Mouse (Mus musculus) midbrain, embryonic 14.5 days (tissue): Measurements from ENCODE around the gene Dnm2. TPM values are rescaled to one million over a fixed set of nuclear protein-coding genes. Genes with fewer than 3 reads are reported as not detected.

Experiments used
- ATAC-seq: fragments of 200-750 bp; cut with Nextera tagmentation; 2 replicates; pipeline ENCODE4 v1.8.0; 2017; ENCODE audit warnings: moderate number of reproducible peaks, moderate library complexity; ENCODE audit not compliant: low FRiP score, low TSS enrichment
- DNase-seq: peaks from one replicate; pipeline ENCODE4 v3.0.0-alpha.2; 2015
- H3K27ac ChIP-seq: fragments of 300-500 bp; sonication (generic); replicated peaks from 2 replicates; pipeline ENCODE4 v1.5.1; 2014; ENCODE audit warnings: mild to moderate bottlenecking, low read depth, low read length, moderate library complexity
- H3K27me3 ChIP-seq: fragments of 300-500 bp; sonication (generic); 2 replicates; pipeline ENCODE4 v1.6.1; 2014; ENCODE audit warnings: low read length, control low read depth, mixed read lengths; ENCODE audit not compliant: control insufficient read depth, insufficient read depth
- H3K36me3 ChIP-seq: fragments of 300-500 bp; sonication (generic); 2 replicates; pipeline ENCODE4 v1.6.1; 2014; ENCODE audit warnings: low read length, control low read depth; ENCODE audit not compliant: control insufficient read depth, insufficient read depth
- H3K4me1 ChIP-seq: fragments of 300-500 bp; sonication (generic); 2 replicates; pipeline ENCODE4 v1.6.1; 2014; ENCODE audit warnings: mild to moderate bottlenecking, antibody characterized with exemption, low read length, control low read depth; ENCODE audit not compliant: control insufficient read depth, insufficient read depth
- H3K4me2 ChIP-seq: fragments of 300-500 bp; sonication (generic); 2 replicates; pipeline ENCODE4 v1.6.1; 2014; ENCODE audit warnings: mild to moderate bottlenecking, low read length, moderate library complexity
- H3K4me3 ChIP-seq: fragments of 300-500 bp; sonication (generic); replicated peaks from 2 replicates; pipeline ENCODE4 v1.5.1; 2014; ENCODE audit warnings: low read depth, low read length
- H3K9ac ChIP-seq: fragments of 300-500 bp; sonication (generic); replicated peaks from 2 replicates; pipeline ENCODE4 v1.6.1; 2014; ENCODE audit warnings: mild to moderate bottlenecking, low read length, moderate library complexity
- H3K9me3 ChIP-seq: fragments of 300-500 bp; sonication (generic); 2 replicates; pipeline ENCODE4 v1.6.1; 2016; ENCODE audit warnings: low read length, control low read depth, mixed read lengths; ENCODE audit not compliant: control insufficient read depth
- WGBS: fragments of 180-500 bp; shearing (Covaris S2); extraction: QIAGEN DNeasy Blood & Tissue Kit; methylation state at CpG from one replicate; pipeline ENCODE4 v1.1.7; 2014; 5-methylcytosine and 5-hydroxymethylcytosine counted together
- polyA plus RNA-seq: library from polyadenylated mRNA; unstranded; fragments of >200 nt; fragmentation: Nextera tagmentation; extraction: Ambion mirVana; gene quantifications from 2 replicates; pipeline ENCODE4 v1.2.1, GENCODE M21; 2014

Gene Dnm2
- polyA plus RNA-seq = 54.5 and 56.7 TPM in 2 replicates

GRCm38 (mm10) chr9:21424631-21425555 is at the start of gene Dnm2:
Gene Dnm2 (plus strand): TSS chr9:21424908.
- Histone ChIP-seq H3K4me2 (peak within 1 kb of the TSS; percentile 94), H3K27ac (peak within 1 kb of the TSS; percentile 83), H3K4me1 (peaks cover 28% of the 10 kb centered on the region), H3K27me3 (no peaks in the 10 kb centered on the region), H3K4me3 (peak within 1 kb of the TSS; percentile 97), H3K36me3 (peaks cover 17% of the 10 kb centered on the region), H3K9ac (peak within 1 kb of the TSS; percentile 86), H3K9me3 (no peaks in the 10 kb centered on the region)
- DNase-seq (peak; percentile 99), ATAC-seq (peak; percentile 99)
- under 1% methylated on average over 80 of the region's 82 CpGs for WGBS

- H3K27ac ChIP-seq = no peak overlapping the region
- H3K9ac ChIP-seq = no peak overlapping the region
- H3K27me3 ChIP-seq = no peaks in the 10 kb centered on the region
- DNase-seq (no peak), ATAC-seq (no peak)
- 0 out of 2 replicates have a peak, but pooled peaks cover 10% of the 10 kb centered on the region for H3K4me1 ChIP-seq
- peaks cover 13% of the 10 kb centered on the region; the same call in 1 of the 2 replicates for H3K36me3 ChIP-seq
- no peak overlapping the region for H3K4me3 ChIP-seq
- 92% methylated on average over 3 of the region's 3 CpGs for WGBS
- H3K9me3 ChIP-seq = no peaks in the 10 kb centered on the region
- H3K4me2 ChIP-seq = no peak overlapping the region
Measured at GRCm38 (mm10) chr9:21379195-21379594, 45.5 kb upstream of the Dnm2 start.

GRCm38 (mm10) chr9:21380868-21381267 is 43.8 kb upstream of the Dnm2 start:
- no peak overlapping the region for H3K9ac ChIP-seq
- no peaks in the 10 kb centered on the region for H3K9me3 ChIP-seq
- 0 out of 2 replicates have a peak, but pooled peaks cover 10% of the 10 kb centered on the region for H3K4me1 ChIP-seq
- no peaks in the 10 kb centered on the region for H3K27me3 ChIP-seq
- peaks cover 11% of the 10 kb centered on the region; the same call in 1 of the 2 replicates for H3K36me3 ChIP-seq
- H3K4me3 ChIP-seq = no peak overlapping the region
- no peak for DNase-seq
- H3K4me2 ChIP-seq = no peak overlapping the region
- no peak overlapping the region for H3K27ac ChIP-seq
- no peak for ATAC-seq

GRCm38 (mm10) chr9:21383966-21384365 is 40.7 kb upstream of the Dnm2 start:
- Histone ChIP-seq H3K27me3 (no peaks in the 10 kb centered on the region), H3K9ac (no peak overlapping the region), H3K9me3 (no peaks in the 10 kb centered on the region), H3K36me3 (peaks cover 19% of the 10 kb centered on the region), H3K4me1 (0 out of 2 replicates have a peak, but pooled peaks cover 4% of the 10 kb centered on the region), H3K27ac (no peak overlapping the region), H3K4me2 (no peak overlapping the region), H3K4me3 (no peak overlapping the region)
- ATAC-seq (no peak), DNase-seq (no peak)

- no peak for DNase-seq
- no peak overlapping the region for H3K4me2 ChIP-seq
- H3K27ac ChIP-seq = no peak overlapping the region
- H3K4me1 ChIP-seq = no peaks in the 10 kb centered on the region
- no peak overlapping the region for H3K9ac ChIP-seq
- WGBS = 87% methylated on average over 10 of the region's 10 CpGs
- H3K27me3 ChIP-seq = no peaks in the 10 kb centered on the region
- no peak overlapping the region for H3K4me3 ChIP-seq
- no peak for ATAC-seq
- peaks cover 99% of the 10 kb centered on the region for H3K36me3 ChIP-seq
- no peaks in the 10 kb centered on the region for H3K9me3 ChIP-seq
Measured at GRCm38 (mm10) chr9:21392646-21393175, 32.0 kb upstream of the Dnm2 start.

- Histone ChIP-seq H3K9ac (no peak overlapping the region), H3K4me1 (no peaks in the 10 kb centered on the region), H3K4me2 (no peak overlapping the region), H3K36me3 (peaks cover 100% of the 10 kb centered on the region), H3K9me3 (no peaks in the 10 kb centered on the region), H3K27ac (no peak overlapping the region), H3K4me3 (no peak overlapping the region), H3K27me3 (no peaks in the 10 kb centered on the region)
- 90% methylated on average over 3 of the region's 3 CpGs for WGBS
- ATAC-seq = no peak
- no peak for DNase-seq
Measured at GRCm38 (mm10) chr9:21395692-21396091, 29.0 kb upstream of the Dnm2 start.

- H3K9ac ChIP-seq = no peak overlapping the region
- no peaks in the 10 kb centered on the region for H3K27me3 ChIP-seq
- no peaks in the 10 kb centered on the region for H3K4me1 ChIP-seq
- H3K36me3 ChIP-seq = peaks cover 99% of the 10 kb centered on the region
- WGBS = 96% methylated on average over 3 of the region's 3 CpGs
- H3K4me2 ChIP-seq = no peak overlapping the region
- H3K27ac ChIP-seq = no peak overlapping the region
- no peaks in the 10 kb centered on the region for H3K9me3 ChIP-seq
- no peak for DNase-seq
- no peak overlapping the region for H3K4me3 ChIP-seq
- no peak for ATAC-seq
Measured at GRCm38 (mm10) chr9:21397170-21397569, 27.5 kb upstream of the Dnm2 start.

- 94% methylated on average over 9 of the region's 9 CpGs for WGBS
- Histone ChIP-seq H3K4me1 (no peaks in the 10 kb centered on the region), H3K4me2 (no peak overlapping the region), H3K9ac (no peak overlapping the region), H3K36me3 (peaks cover 99% of the 10 kb centered on the region), H3K4me3 (no peak overlapping the region), H3K27me3 (no peaks in the 10 kb centered on the region), H3K27ac (no peak overlapping the region), H3K9me3 (no peaks in the 10 kb centered on the region)
- DNase-seq (no peak), ATAC-seq (no peak)
Measured at GRCm38 (mm10) chr9:21401042-21401441, 23.7 kb upstream of the Dnm2 start.
